Mouse (Mus musculus): ENCODE measurements at regions not wholly inside any gene's neighbourhood (a gene's known extent, or its start where the extent isn't known, plus 50 kb on each side); places are given as distances from the start of the nearest gene placed in this dataset.

DNA sequence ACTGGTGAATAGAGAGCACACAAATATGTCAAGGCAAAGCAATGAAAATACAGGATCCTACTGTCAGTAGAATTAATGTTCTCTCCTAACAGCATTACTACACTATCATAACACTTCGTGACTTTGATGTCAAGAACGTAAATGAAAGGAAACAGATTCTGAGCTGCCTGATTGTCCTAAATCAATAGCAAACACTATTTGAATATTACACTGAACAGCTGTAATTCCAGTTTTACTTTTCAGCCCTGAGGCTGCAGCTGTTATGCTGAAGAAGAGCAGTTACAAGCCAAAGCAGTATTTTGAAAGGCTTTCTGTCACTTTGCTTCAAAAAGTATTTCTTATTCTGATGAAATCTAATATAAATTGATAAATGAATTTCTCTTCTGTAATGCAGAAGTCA lies 828.7 kb upstream of the Adgrl2 start:
- TF ChIP-seq GATA1 (IDR thresholded peaks at IDR 0.05; ENCODE audit: borderline replicate concordance, low read length) = no peak
- TF ChIP-seq FLI1 (IDR thresholded peaks at IDR 0.05; ENCODE audit: low read length) = no peak

Measured in megakaryocyte, embryonic 14.5 days (primary cell).